Mouse (Mus musculus): Measurements from ENCODE around the gene Ngef. TPM values are rescaled to one million over a fixed set of nuclear protein-coding genes. Genes with fewer than 3 reads are reported as not detected.
A peak's percentile ranks its signal among the peaks of the same experiment; 100 is the strongest.

Ngef gene
- 20.8 and 21.9 TPM in 2 replicates for polyA plus RNA-seq (2015; fragmentation: Nextera tagmentation; extraction: Ambion mirVana)

DNA sequence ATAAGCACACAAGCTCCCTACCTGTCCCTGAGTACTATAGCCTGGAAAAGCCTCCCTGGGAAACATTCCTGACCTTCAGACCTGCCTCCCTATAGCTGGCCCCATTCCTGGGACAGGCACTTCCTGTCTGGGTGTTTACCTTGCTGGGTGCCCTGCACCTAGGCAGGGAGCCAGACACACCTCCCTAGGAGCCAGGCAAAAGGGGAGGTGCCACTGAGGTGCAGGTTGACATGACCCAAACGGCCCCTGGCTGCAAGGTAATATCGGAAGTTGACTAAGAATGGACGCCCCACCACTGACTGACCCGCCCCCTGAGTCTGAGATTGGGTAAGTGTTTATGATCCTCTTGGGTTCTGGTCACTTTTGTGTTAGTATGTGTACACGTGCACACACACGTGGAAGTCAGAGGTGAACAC is at the start of gene Ngef:
Gene Ngef, minus strand, starts transcription at position 71 of the 416 bp plus-strand sequence.
- Histone ChIP-seq H3K4me3 (no peak within 1 kb of the TSS), H3K27ac (replicated peaks) (peak within 1 kb of the TSS; percentile 35; the same call in 1 of the 2 replicates), H3K4me1 (peaks cover 17% of the 10 kb centered on the region), H3K27me3 (no peaks in the 10 kb centered on the region), H3K9me3 (no peaks in the 10 kb centered on the region), H3K4me2 (replicated peaks) (no peak within 1 kb of the TSS), H3K9ac (replicated peaks) (no peak within 1 kb of the TSS), H3K36me3 (no peaks in the 10 kb centered on the region)
- 80% methylated on average over 6 of the region's 6 CpGs for WGBS
- ATAC-seq (replicated peaks), result no peak

DNA sequence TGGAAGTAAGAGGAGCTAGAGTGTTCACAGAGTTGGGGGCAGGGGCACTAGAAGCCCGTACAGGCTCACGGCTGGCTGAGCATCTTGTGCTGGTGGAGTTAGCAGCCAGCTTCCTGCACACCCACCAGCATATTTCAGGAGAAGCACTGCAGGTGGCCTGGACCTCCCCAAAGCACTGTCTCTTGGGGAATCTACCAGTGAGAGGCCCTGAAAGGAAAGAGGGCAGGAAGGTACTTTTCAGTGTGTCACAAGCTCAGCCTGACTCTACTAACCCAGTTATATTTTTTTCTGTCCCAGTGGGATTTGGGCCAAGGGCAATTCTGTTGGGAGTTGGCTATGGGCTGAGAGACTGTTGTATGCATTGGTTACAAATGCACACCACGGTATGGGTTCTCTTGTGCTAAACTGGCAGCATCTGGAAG is 48.2 kb upstream of the Ngef start:
- whole genome bisulfite sequencing, result 43% methylated on average over 3 of the region's 3 CpGs
- no peak overlapping the region for H3K4me3 ChIP-seq
- no peaks in the 10 kb centered on the region for H3K4me1 ChIP-seq
- H3K36me3 ChIP-seq, result no peaks in the 10 kb centered on the region
- no peaks in the 10 kb centered on the region for H3K27me3 ChIP-seq
- ATAC-seq (replicated peaks), result no peak
- no peaks in the 10 kb centered on the region for H3K9me3 ChIP-seq
- no peak overlapping the region for H3K4me2 ChIP-seq (replicated peaks)
- no peak overlapping the region for H3K27ac ChIP-seq (replicated peaks)
- H3K9ac ChIP-seq (replicated peaks), result no peak overlapping the region

DNA sequence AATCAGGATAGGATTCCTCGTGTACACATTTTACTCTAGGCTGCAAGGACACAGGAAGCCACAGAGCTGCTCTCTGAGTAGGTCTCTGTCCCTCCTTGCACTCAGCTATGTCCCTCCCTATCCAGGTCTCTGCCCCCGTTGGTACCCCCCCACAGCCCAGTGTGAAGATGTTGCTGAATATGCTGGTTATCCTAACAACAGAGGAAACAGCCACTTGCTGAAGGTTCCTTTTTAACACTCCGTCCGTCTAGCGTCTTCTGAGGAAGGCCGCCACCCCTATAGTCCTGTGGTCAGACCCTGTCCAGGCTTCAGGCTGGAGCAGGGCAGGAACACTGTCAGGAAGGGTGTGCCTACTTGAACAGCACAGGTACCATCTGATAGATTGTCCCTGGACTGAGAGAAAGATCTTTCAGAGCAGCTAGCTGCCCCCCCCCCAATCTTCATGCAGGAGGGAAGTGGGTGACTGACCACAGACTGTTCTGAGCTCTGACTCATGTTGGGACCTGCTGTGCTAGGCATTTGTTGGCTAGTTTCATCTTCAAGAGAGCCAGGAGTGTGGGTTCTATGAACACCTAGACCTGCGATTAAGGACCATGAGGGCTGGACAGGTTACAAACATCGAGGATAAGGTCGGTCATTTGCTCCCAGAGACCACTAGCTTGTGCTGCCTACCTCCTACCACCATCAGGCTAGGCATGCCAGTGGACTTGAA is 47.6 kb upstream of the Ngef start:
- ATAC-seq (replicated peaks), result no peak

DNA sequence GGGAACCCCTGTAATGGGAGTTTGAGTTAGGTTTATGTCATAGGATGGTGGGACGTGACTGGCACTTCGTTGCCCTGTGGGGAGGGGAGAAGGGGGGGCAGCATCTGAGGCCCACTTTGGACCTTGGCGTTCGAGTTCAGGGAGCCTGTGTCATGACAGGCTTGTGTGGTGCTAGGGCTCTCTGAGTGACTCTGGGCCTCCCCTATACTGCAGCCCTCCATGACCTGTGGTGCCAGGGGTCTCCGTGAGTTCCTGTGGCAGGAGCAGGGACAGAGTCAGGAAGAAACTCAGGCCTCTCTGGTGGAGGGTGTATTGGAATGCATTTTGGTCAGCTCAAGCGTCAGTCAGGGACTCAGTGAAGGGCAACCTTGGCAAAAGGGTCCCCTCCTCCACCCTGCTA is 47.0 kb upstream of the Ngef start:
- 87% methylated on average over 6 of the region's 6 CpGs for whole genome bisulfite sequencing
- Histone ChIP-seq H3K36me3 (no peaks in the 10 kb centered on the region), H3K9me3 (no peaks in the 10 kb centered on the region), H3K4me1 (no peaks in the 10 kb centered on the region), H3K9ac (replicated peaks) (no peak overlapping the region), H3K4me3 (no peak overlapping the region), H3K4me2 (replicated peaks) (no peak overlapping the region), H3K27me3 (no peaks in the 10 kb centered on the region), H3K27ac (replicated peaks) (no peak overlapping the region)
- no peak for ATAC-seq (replicated peaks)

More for the DNA sequence above, 47.6 kb upstream of the Ngef start:
- Histone ChIP-seq H3K4me1 (no peaks in the 10 kb centered on the region), H3K27me3 (no peaks in the 10 kb centered on the region), H3K9me3 (no peaks in the 10 kb centered on the region), H3K36me3 (no peaks in the 10 kb centered on the region), H3K27ac (replicated peaks) (no peak overlapping the region), H3K9ac (replicated peaks) (no peak overlapping the region), H3K4me2 (replicated peaks) (no peak overlapping the region), H3K4me3 (no peak overlapping the region)
- 86% methylated on average over 9 of the region's 9 CpGs for WGBS

DNA sequence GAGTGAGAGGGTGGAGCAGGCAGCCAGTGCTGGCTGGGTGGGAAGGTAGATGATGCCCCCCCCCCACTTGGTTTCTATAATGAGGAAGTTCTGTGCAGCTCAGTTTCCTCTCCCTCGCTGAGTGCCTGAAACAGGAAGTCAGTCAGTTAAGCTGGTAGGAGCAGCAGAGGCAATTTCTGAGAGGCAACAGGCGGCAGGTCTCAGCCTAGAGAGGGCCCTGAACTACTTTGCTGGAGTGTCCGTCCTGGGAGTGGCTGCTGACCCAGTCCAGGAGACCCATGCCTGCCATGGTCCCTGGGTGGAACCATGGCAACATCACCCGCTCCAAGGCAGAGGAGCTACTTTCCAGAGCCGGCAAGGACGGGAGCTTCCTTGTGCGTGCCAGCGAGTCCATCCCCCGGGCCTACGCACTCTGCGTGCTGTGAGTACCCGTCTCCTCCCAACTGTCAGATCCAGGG is 46.6 kb upstream of the Ngef start, which contains the start of gene Inpp5d:
Gene Inpp5d, plus strand, starts transcription at position 102 of the 458 bp plus-strand sequence.
- ATAC-seq (replicated peaks), result no peak
- no peaks in the 10 kb centered on the region for H3K36me3 ChIP-seq
- no peak within 1 kb of the TSS for H3K27ac ChIP-seq (replicated peaks)
- H3K9me3 ChIP-seq, result no peaks in the 10 kb centered on the region
- no peak within 1 kb of the TSS for H3K4me3 ChIP-seq
- 90% methylated on average over 12 of the region's 12 CpGs for WGBS
- no peaks in the 10 kb centered on the region for H3K4me1 ChIP-seq
- H3K9ac ChIP-seq (replicated peaks), result no peak within 1 kb of the TSS
- no peak within 1 kb of the TSS for H3K4me2 ChIP-seq (replicated peaks)
- no peaks in the 10 kb centered on the region for H3K27me3 ChIP-seq

- Histone ChIP-seq H3K4me3 (no peak overlapping the region), H3K9ac (replicated peaks) (no peak overlapping the region), H3K4me2 (replicated peaks) (no peak overlapping the region), H3K36me3 (no peaks in the 10 kb centered on the region), H3K27me3 (no peaks in the 10 kb centered on the region), H3K9me3 (no peaks in the 10 kb centered on the region), H3K27ac (replicated peaks) (no peak overlapping the region), H3K4me1 (no peaks in the 10 kb centered on the region)
- no peak for ATAC-seq (replicated peaks)
- 93% methylated on average over 2 of the region's 2 CpGs for WGBS
These were observed 41.1 kb upstream of the Ngef start for GRCm38 (mm10) chr1:87614576-87615295.

DNA sequence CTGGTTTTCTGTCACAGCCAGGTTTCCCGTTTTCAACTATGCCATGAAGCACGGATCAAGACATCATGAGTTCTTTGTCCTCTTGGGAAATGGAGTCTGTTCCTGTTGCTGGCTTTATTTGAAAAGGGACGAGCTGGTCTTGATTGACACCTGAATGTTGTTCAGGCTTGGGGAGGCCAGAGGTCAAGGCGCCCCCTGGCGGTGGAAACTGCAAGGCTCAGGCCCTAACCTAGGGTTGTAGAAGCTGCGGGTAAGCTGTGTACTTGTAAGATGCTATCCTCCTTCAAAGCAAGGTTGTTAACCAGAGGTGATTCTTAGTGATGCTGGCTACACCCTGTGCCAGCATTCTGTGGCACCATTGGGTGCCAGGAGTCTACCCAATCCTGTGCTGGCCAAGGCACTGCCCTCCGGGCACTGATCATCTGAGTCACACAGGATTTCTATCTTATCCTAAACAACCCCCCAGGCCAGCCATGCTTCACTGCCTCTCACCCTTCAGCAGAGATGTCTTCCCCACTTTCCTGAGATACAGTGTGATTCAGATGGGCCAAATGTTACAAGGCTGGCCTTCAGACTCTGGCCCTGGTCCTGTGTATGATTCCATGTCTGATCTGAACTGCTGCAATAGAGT is 34.9 kb upstream of the Ngef start:
- H3K9ac ChIP-seq (replicated peaks), result no peak overlapping the region
- no peaks in the 10 kb centered on the region for H3K27me3 ChIP-seq
- no peaks in the 10 kb centered on the region for H3K36me3 ChIP-seq
- H3K9me3 ChIP-seq, result no peaks in the 10 kb centered on the region
- WGBS, result 33% methylated on average over 7 of the region's 7 CpGs
- peaks cover 2% of the 10 kb centered on the region; the same call in 1 of the 2 replicates for H3K4me1 ChIP-seq
- H3K27ac ChIP-seq (replicated peaks), result no peak overlapping the region
- H3K4me2 ChIP-seq (replicated peaks), result no peak overlapping the region
- H3K4me3 ChIP-seq, result no peak overlapping the region
- no peak for ATAC-seq (replicated peaks)

DNA sequence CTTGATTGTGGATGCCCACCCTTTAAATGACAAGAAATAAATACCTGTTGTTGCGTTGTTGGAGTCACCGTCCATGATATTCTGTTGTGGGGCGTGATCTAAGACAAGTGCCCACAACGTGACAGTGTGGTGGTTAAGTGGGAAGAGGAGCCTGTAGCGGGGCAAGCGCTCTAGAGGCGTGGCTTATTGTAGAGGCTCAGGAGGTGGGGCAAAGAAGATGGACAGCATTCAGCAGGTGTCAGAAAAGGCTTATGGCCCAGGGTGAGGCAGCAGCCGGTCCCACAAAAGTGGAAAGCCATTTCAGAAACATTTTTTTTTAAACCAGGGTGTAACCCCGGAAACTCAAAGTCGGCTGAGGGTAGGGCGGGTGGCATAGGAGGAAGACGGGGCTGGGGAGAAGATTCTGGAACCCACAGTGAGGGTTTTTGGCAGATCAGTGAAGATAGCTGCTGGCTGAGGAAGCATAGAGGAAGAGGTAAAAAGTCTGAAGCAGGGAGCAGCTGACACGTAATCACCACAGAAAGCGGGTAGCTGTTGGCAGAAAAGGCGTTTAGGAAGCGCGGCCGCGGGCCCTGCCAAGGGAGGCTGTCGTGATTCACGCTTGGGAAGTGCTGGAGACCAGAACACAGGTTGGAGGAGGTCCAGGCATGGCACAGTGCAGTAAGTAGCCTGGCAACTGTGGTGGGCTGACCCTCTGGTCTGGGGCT is 33.9 kb upstream of the Ngef start:
- Histone ChIP-seq H3K9me3 (no peaks in the 10 kb centered on the region), H3K4me3 (no peak overlapping the region), H3K4me1 (peaks cover 2% of the 10 kb centered on the region; the same call in 1 of the 2 replicates), H3K27ac (replicated peaks) (no peak overlapping the region; the same call in 1 of the 2 replicates), H3K4me2 (replicated peaks) (no peak overlapping the region), H3K27me3 (no peaks in the 10 kb centered on the region), H3K9ac (replicated peaks) (no peak overlapping the region), H3K36me3 (no peaks in the 10 kb centered on the region)
- peak; percentile 55; the same call in 1 of the 2 replicates for ATAC-seq (replicated peaks)
- 64% methylated on average over 21 of the region's 21 CpGs for WGBS

DNA sequence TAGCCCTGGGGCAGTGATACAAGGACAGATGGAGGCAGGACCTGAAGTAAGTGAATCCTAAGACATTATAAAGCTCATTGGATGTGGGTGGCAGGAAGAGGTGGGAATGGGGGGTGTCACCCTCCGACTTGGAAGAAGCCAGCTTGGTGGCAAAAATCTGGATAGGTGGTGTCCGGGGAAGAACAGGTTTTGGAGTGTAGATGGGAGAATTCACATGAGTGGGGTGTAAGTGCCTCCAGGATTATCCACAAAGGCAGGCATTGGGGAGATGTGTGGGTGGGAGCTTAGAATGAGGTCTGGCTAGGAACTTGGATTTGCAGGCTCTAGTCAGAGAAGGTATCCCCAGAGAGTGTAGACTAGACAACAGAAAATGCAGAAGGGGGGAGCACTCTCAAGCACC is 31.6 kb upstream of the Ngef start:
- no peaks in the 10 kb centered on the region for H3K9me3 ChIP-seq
- no peaks in the 10 kb centered on the region for H3K36me3 ChIP-seq
- no peak overlapping the region for H3K4me2 ChIP-seq (replicated peaks)
- no peak for ATAC-seq (replicated peaks)
- no peaks in the 10 kb centered on the region for H3K27me3 ChIP-seq
- H3K9ac ChIP-seq (replicated peaks), result no peak overlapping the region
- H3K4me1 ChIP-seq, result peaks cover 2% of the 10 kb centered on the region; the same call in 1 of the 2 replicates
- WGBS, result 86% methylated on average over 2 of the region's 2 CpGs
- H3K4me3 ChIP-seq, result no peak overlapping the region
- H3K27ac ChIP-seq (replicated peaks), result no peak overlapping the region

GRCm38 (mm10) chr1:87603389-87603788 is 29.7 kb upstream of the Ngef start:
- Histone ChIP-seq H3K4me3 (no peak overlapping the region), H3K4me1 (peaks cover 7% of the 10 kb centered on the region), H3K27ac (replicated peaks) (no peak overlapping the region), H3K9me3 (no peaks in the 10 kb centered on the region), H3K27me3 (no peaks in the 10 kb centered on the region), H3K4me2 (replicated peaks) (no peak overlapping the region), H3K9ac (replicated peaks) (no peak overlapping the region), H3K36me3 (no peaks in the 10 kb centered on the region)
- 85% methylated on average over 5 of the region's 5 CpGs for whole genome bisulfite sequencing
- no peak for ATAC-seq (replicated peaks)

DNA sequence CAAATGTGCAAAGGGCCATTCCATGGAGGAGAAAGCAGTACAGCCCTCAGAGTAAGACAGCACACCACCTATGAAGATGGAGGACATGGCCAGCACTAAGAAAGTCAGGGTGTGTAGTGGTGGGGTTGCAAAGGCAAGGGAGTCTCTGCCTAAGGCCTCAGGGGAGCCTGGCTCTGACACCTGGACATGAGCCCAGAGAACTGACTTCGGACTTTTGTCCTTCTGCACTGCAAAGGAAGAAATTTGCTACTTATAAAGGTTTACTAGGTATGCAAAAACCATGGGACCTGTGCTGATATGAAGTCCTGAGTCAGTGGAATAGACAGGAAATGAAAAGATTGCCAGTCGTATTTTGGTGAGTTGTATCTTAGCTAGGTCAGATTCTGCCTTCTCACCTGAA is 28.1 kb upstream of the Ngef start:
- H3K36me3 ChIP-seq, result no peaks in the 10 kb centered on the region
- no peak overlapping the region for H3K9ac ChIP-seq (replicated peaks)
- H3K27me3 ChIP-seq, result no peaks in the 10 kb centered on the region
- WGBS, result 74% methylated on average over 2 of the region's 2 CpGs
- H3K9me3 ChIP-seq, result no peaks in the 10 kb centered on the region
- H3K4me1 ChIP-seq, result peaks cover 4% of the 10 kb centered on the region; the same call in 1 of the 2 replicates
- no peak for ATAC-seq (replicated peaks)
- no peak overlapping the region for H3K4me2 ChIP-seq (replicated peaks)
- H3K27ac ChIP-seq (replicated peaks), result no peak overlapping the region
- H3K4me3 ChIP-seq, result no peak overlapping the region

Measured in forebrain, embryonic 15.5 days (tissue).